Mouse (Mus musculus) cerebellum, adult 2 months (tissue): ENCODE results near the gene Babam2.

Source experiments
- CTCF ChIP-seq: fragments of 200-500 bp; IDR thresholded peaks from 2 replicates; pipeline ENCODE4 v1.5.1; 2011; ENCODE audit warnings: low read depth, mild to moderate bottlenecking, control low read depth, low read length, moderate library complexity, borderline replicate concordance; ENCODE audit not compliant: insufficient read depth
- POLR2A ChIP-seq: fragments of 200-500 bp; IDR thresholded peaks from 2 replicates; pipeline ENCODE4 v1.6.1; 2011; ENCODE audit warnings: low read length, control low read depth, borderline replicate concordance; ENCODE audit not compliant: insufficient read depth

DNA sequence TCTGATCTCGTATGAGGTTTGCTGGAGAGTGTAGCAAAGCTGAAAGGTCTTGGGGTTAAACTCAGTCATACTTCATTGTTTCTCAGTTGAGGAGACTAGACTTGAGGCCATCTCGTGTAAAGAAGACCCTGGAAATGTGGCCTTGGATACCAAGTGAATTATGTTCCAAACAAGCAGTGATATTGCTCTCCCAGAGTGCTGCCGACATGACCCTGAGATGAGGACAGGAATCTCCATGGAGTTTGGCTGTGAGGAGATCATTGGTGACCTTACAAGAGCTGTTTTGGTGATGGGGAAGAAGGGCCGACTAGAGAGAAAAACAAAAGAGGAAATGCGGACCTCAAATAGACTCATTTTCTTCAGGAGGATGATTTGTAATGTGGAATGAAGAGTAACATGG is 130.4 kb downstream of the Babam2 start:
- TF ChIP-seq CTCF (no peak), POLR2A (no peak)
